Mouse (Mus musculus) kidney, adult 9 months (tissue): ENCODE results near the gene Parp3.

Source experiments
- DNase-seq: peaks from one replicate; pipeline ENCODE4 v3.0.0; 2022

Parp3 gene

GRCm38 (mm10) chr9:106474456-106474855, 2.3 kb downstream of the Parp3 start:
- DNase-seq, result peak; percentile 79

DNA sequence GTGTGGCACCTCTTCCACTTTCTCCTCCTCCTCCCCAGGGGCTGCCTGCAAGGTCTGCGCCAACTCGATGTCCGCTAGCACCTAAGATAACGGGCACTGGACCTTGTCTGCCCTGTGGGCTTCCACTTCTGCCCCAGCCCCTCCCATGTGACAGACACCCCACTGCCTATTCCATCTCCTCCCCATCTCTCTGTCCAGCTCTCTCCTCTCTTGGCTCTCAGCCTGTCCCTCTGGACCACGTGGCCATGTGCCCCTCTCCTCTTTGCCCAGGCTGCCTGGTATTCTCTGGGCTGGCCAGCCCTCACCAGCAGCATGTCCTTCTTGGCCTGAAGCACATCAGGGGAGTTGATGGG, 3.0 kb downstream of the Parp3 start:
- DNase-seq, result no peak

- peak; percentile 86 for DNase-seq
Measured at GRCm38 (mm10) chr9:106473081-106473752, 3.5 kb downstream of the Parp3 start.

GRCm38 (mm10) chr9:106472321-106472720, 4.4 kb downstream of the Parp3 start:
- DNase-seq, result peak; percentile 51

DNA sequence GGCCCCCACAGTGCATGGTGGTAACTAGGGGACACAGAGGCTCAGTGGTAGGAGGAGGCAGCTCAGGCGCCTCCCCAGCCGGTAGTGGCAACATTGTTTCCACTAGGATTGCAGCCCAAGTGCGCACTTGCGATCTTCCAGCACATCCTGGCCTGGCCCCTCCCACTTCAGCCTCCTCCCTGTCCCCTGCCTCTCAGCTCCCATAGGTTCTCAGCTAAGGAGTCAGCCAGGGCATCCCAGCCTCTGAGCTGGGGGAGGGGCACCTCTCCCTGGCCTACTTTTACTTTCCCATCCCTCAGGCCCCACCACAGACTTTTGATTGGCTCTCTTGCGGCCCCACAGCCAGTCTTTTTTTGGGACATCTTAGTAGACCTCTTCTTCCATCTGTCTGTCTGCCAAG, 4.9 kb downstream of the Parp3 start:
- DNase-seq, result peak; percentile 75

DNA sequence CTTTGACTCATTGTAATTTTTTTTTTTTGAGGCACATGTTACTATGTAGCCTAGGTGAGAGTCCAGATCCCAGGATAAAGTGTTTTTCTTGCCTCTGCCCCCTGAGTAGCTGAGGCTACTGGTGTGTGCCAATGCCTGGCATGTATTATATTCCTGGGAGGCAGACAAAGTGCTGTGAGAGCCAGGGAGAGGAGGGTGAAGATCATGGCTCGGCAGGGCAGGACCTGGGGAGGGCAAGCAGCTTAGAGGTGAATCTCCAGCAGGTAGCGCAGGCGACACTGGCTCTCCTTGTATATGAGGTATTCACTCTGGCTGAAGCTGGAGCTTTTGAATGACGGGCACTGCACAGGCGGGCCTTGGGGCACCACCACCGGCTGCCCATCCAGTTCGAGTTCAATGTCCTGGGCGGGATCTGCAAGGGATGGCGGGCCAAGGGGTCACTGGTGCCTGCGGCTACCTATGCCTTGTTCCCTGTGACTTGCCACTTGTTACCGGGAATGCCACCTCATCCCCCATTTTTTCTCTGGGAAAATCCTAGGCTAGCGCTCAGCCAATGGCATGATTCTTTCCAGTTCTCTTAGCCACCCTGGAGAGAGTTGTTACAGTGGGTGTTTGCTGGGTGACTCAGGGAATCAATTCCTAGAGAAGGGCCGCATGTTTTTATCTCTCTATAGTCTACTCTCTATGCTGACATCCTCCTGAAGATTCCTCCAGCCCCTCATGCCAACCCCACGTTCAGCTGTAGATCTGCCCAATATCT, 5.6 kb downstream of the Parp3 start:
- DNase-seq, result peak; percentile 65

GRCm38 (mm10) chr9:106469776-106470175, 7.0 kb downstream of the Parp3 start:
- DNase-seq, result no peak

DNA sequence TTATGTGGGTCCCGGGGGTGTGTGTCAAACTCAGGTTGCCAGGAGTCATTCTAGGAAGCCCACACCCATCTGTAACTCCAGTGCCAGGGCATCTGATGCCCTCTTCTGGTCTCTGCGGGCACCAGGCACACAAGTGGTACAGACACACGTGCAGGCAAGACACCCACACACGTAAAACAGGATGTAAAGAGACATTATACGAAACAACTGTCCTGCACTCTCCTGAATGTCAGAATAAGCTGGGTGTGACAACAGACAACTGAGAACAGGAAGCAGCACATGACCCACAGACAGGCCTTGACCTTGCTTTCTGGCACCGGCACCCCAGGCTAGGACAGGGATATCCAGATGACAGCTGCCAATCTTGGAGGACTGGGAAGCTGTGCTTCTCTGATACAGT, 7.4 kb downstream of the Parp3 start:
- DNase-seq, result no peak

DNA sequence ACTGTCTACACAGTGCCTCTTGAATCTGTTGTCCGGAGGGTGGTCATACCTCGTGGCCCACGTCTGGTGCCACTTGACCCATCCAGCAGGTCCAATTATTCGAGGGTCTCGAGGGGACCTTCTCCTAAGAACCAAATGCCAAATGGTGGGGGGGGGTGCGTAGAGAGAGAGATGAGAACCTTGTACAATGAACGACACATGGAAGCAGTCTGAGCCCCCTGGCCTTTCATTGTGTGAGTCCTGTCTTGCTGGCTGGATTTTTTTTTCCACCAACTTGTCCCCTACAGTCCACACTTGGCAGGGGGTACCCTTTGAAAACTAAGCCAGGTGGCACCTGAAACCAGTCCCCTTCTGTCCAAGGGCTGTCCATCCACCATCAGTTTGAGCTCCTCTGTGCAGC, 9.0 kb downstream of the Parp3 start:
- DNase-seq, result peak; percentile 0

DNA sequence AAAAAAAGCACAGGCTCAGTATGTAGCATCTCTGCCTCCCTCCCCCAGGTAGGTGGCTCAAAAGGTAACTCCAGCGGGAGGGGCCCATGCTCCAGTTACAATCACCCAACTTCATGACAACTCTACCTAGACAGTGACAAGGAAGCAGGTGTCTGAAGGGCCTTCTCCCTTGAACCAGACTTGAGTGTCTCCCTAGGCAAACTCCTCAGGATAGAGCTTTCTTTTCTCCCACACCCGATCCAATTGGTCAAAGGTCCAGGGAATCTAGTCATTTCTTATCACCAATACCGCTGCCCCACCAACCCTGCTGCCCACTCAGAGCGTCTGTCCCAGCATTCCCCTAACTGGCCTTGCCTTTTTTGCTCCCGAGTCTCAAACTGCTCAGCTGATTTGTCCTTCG, 10.0 kb downstream of the Parp3 start:
- DNase-seq, result peak; percentile 1

GRCm38 (mm10) chr9:106465571-106466200, 11.1 kb downstream of the Parp3 start, which contains the start of gene Gpr62:
Gene Gpr62 (minus strand): TSS chr9:106465938.
- no peak for DNase-seq

DNA sequence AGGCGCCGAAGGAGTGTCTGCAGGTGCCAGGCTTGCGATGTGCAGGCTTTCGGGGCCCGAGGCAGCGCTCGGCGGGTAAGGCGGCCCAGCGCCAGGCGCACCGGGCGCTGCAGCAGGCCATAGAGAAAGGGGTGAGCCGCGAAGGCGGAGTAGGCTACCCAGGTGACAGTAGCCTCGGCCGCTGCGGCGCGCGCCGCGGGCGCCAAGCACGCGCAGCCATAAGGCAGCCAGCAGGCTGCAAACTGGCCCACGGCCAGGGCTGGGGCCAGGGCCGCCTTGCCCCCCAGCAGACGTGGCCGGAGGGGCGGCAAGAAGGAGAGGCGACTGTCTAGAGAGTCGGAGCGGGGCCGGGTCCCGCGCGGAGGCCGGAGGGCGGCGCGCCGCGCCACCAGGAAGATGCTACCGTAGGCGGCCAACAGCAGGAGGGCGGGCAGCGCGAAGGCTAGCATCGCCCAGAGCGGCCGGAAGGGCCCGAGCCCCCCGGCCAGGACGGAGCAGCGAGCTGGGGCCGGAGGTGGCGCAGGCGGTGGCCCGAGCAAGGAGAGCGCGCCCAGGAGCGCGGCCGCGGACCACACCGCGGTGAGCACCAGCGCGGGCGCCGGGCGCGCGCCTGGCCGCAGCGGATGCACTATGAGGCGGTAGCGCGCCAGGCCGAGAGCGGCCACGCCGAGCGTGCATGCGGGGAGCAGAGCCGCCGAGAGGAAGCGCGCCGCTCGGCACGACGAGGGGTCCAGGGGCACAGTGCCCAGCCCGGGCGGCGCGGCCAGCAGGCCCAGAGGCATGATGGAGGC, 11.8 kb downstream of the Parp3 start:
- DNase-seq, result peak; percentile 45

- peak; percentile 3 for DNase-seq
Measured at GRCm38 (mm10) chr9:106463122-106464063, 13.4 kb downstream of the Parp3 start.

DNA sequence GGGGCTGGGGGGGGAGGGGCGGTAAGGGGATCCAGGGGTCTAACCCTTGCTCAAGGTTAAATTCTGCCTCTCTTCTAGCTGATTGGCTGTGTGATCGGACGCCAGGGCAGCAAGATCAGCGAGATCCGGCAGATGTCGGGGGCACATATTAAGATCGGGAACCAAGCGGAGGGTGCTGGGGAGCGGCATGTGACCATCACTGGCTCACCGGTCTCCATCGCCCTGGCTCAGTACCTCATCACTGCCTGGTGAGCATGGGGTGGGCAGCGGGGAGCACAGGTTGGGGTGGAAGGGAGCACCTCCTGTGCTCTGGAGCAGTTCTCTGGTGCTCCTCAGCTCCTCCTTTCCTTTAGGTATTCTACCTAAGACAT, 14.3 kb downstream of the Parp3 start:
- no peak for DNase-seq

DNA sequence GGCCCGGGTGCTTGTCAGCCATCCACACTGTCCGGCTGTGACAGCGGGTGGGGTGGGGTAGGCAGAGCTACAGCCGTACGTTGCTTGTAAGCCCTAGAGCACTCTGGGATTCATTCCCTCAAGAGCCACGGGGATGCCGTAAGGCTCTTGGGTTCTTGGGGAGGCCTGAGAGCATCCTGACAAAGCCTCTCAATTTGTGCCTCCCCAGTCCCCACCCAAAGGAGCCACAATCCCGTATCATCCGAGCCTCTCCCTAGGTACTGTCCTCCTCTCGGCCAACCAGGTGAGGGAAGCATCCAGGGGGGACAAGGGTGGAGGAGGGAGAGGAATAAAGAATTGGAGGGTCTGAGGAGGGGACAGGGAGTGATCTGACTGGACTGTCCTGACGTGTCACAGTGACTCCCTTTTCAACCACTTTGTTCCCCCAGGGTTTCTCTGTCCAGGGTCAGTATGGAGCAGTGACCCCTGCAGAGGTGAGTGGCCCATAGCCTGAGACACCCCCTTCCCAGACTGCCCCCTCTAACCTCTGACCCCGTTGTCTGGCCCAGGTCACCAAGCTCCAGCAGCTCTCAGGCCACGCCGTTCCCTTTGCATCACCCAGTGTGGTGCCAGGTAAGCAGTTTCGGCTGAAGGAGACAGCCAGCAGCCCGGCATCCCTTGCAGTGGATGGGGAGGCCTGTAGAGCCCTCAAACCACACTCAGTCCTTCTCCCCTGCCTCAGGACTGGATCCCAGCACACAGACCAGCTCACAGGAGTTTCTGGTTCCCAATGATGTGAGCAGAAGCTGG, 14.9 kb downstream of the Parp3 start:
- DNase-seq, result no peak

DNA sequence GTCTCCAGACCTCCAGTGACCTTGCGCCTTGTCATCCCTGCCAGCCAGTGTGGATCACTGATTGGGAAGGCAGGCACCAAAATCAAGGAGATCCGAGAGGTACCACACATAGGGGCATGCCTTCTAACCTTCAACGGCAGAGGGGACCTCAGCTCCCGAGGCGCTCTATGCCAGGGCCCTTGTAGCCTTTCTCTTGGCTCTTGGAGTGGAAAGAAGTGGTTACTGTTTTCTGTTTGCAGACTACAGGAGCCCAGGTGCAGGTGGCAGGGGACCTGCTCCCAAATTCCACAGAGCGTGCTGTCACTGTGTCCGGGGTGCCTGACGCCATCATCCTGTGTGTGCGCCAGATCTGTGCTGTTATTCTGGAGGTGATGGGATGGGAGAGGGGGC, 15.7 kb downstream of the Parp3 start:
- no peak for DNase-seq

DNA sequence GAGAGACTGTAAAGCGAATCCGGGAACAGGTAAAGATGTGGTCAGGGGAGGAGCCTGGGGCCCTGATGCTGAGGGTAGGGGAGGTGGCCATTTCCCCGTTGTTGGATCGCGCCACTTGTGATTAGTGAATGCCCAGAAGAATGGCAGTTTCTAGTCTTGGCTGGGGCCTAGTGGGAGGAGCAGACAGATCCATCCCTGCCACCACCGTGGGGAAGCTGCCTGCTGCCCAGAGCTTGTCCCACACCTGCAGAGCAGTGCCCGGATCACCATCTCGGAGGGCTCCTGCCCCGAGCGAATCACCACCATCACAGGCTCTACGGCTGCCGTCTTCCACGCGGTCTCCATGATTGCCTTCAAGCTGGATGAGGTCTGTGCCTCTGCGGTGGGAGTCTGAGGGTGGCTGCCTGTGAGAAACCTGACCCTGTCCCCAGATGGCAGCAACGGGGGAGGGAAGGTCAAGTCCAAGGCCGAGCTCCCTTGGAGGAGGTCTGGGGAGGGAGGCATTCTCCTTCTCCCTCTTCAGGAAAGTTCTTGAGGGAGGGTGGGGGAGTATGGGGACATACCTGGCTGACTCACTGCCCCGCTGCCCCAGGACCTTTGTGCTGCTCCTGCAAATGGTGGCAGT, 16.2 kb downstream of the Parp3 start:
- DNase-seq, result no peak

- DNase-seq, result no peak
Measured at GRCm38 (mm10) chr9:106459946-106460345, 16.8 kb downstream of the Parp3 start.

DNA sequence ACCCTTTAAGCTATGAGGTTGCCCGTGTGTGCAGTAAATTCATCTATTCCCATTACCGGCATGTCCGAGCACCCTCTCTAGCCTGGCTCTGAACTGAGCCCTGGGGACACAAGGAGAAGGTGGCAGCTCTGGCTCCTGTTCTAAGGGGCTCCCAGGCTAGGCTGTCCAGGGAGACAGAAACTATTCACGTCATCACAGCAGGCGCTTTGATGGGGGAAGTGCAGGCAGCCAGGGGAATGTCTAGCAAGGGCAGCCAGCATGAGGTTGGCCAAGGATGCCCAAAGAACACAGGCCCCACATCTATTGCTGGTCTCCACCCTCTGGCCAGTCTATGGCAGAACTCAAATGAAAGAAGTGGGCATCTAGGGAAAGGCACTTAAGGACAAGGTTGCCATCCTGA, 18.8 kb downstream of the Parp3 start:
- no peak for DNase-seq

DNA sequence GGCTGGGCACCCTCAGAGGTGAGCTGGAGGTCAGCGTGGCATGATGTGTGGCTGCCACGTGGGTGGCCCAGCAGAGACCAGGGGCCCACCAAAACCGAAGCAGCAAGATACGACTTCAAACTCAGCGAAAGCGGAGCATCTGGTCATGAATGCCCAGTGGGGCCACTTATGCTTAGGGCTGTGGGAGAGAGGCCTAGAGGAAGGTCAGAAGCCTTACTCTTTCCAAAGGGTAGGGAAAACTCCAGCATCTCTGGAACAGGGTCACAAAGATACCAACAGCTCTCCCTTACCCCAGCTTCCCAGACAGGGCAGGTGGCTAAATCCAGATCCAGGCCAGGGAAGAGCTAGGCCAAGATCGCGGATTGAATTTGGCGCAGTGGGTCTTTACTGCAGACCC, 19.6 kb downstream of the Parp3 start:
- DNase-seq, result no peak
